Mouse (Mus musculus): Measurements from ENCODE around the gene Arhgef16. TPM values are rescaled to one million over a fixed set of nuclear protein-coding genes. Genes with fewer than 3 reads are reported as not detected.

Arhgef16 gene
- total and polyA plus RNA-seq, 3 experiments, result 0.36 to 1.2 (median 0.39) TPM

GRCm38 (mm10) chr4:154325410-154325809, 23.9 kb upstream of the Arhgef16 start:
- TF ChIP-seq EP300 (IDR thresholded peaks at IDR 0.05; ENCODE audit: insufficient read depth, low read depth, low read length) (peak; percentile 56; the same call in 1 of the 2 replicates), POLR2A (IDR thresholded peaks at IDR 0.05; ENCODE audit: insufficient read depth, low read depth, low read length) (no peak), CTCF (IDR thresholded peaks at IDR 0.05) (no peak)
- H3K27ac ChIP-seq, result no peak overlapping the region
- H3K9ac ChIP-seq (ENCODE audit: low read depth, low read length), result no peak overlapping the region
- H3K4me3 ChIP-seq, result no peak overlapping the region
- no peaks in the 10 kb centered on the region for H3K27me3 ChIP-seq (ENCODE audit: control insufficient read depth, insufficient read depth, low read length)
- DNase-seq, result peak in 1 of 2 experiments; percentile 26
- no peaks in the 10 kb centered on the region; the same call in 1 of the 2 replicates for H3K4me1 ChIP-seq (ENCODE audit: control insufficient read depth, insufficient read depth, low read length)
- WGBS, result 29% methylated on average over 4 of the region's 4 CpGs
- no peaks in the 10 kb centered on the region for H3K79me2 ChIP-seq (replicated peaks; ENCODE audit: control insufficient read depth, insufficient read depth, low read length)
- H3K36me3 ChIP-seq (ENCODE audit: control insufficient read depth, insufficient read depth, low read length), result no peaks in the 10 kb centered on the region
- intact Hi-C loops (cut with DNase I), result no loop called here

GRCm38 (mm10) chr4:154313622-154313967, 12.1 kb upstream of the Arhgef16 start:
- 61% methylated on average over 11 of the region's 11 CpGs for WGBS
- intact Hi-C loops (cut with DNase I), result no loop called here
- TF ChIP-seq POLR2A (IDR thresholded peaks at IDR 0.05; ENCODE audit: insufficient read depth, low read depth, low read length) (no peak), CTCF (IDR thresholded peaks at IDR 0.05) (no peak), EP300 (IDR thresholded peaks at IDR 0.05; ENCODE audit: insufficient read depth, low read depth, low read length) (no peak)
- Histone ChIP-seq H3K36me3 (ENCODE audit: control insufficient read depth, insufficient read depth, low read length) (no peaks in the 10 kb centered on the region), H3K79me2 (replicated peaks; ENCODE audit: control insufficient read depth, insufficient read depth, low read length) (no peaks in the 10 kb centered on the region), H3K4me1 (ENCODE audit: control insufficient read depth, insufficient read depth, low read length) (no peaks in the 10 kb centered on the region), H3K9ac (ENCODE audit: low read depth, low read length) (no peak overlapping the region), H3K27me3 (ENCODE audit: control insufficient read depth, insufficient read depth, low read length) (no peaks in the 10 kb centered on the region), H3K4me3 (no peak overlapping the region), H3K27ac (no peak overlapping the region)
- DNase-seq, result no peak

GRCm38 (mm10) chr4:154312935-154313621, 11.6 kb upstream of the Arhgef16 start:
- no peak for TF ChIP-seq POLR2A (IDR thresholded peaks at IDR 0.05; ENCODE audit: insufficient read depth, low read depth, low read length)
- TF ChIP-seq CTCF (IDR thresholded peaks at IDR 0.05), result no peak
- TF ChIP-seq EP300 (IDR thresholded peaks at IDR 0.05; ENCODE audit: insufficient read depth, low read depth, low read length), result no peak
- H3K36me3 ChIP-seq (ENCODE audit: control insufficient read depth, insufficient read depth, low read length), result no peaks in the 10 kb centered on the region
- DNase-seq, result no peak
- H3K4me1 ChIP-seq (ENCODE audit: control insufficient read depth, insufficient read depth, low read length), result no peaks in the 10 kb centered on the region
- no peaks in the 10 kb centered on the region for H3K27me3 ChIP-seq (ENCODE audit: control insufficient read depth, insufficient read depth, low read length)
- H3K27ac ChIP-seq, result no peak overlapping the region
- no peak overlapping the region for H3K9ac ChIP-seq (ENCODE audit: low read depth, low read length)
- intact Hi-C loops (cut with DNase I), result no loop called here
- H3K4me3 ChIP-seq, result no peak overlapping the region
- no peaks in the 10 kb centered on the region for H3K79me2 ChIP-seq (replicated peaks; ENCODE audit: control insufficient read depth, insufficient read depth, low read length)
- WGBS, result 43% methylated on average over 4 of the region's 4 CpGs

GRCm38 (mm10) chr4:154312143-154312812, 10.8 kb upstream of the Arhgef16 start:
- WGBS, result 91% methylated on average over 2 of the region's 2 CpGs
- intact Hi-C loops (cut with DNase I), result no loop called here
- TF ChIP-seq CTCF (IDR thresholded peaks at IDR 0.05) (no peak), POLR2A (IDR thresholded peaks at IDR 0.05; ENCODE audit: insufficient read depth, low read depth, low read length) (no peak), EP300 (IDR thresholded peaks at IDR 0.05; ENCODE audit: insufficient read depth, low read depth, low read length) (no peak)

GRCm38 (mm10) chr4:154310576-154311262, 9.2 kb upstream of the Arhgef16 start:
- H3K4me1 ChIP-seq (ENCODE audit: control insufficient read depth, insufficient read depth, low read length), result no peaks in the 10 kb centered on the region
- DNase-seq, result no peak
- 67% methylated on average over 9 of the region's 9 CpGs for WGBS
- no peak overlapping the region for H3K4me3 ChIP-seq
- H3K27me3 ChIP-seq (ENCODE audit: control insufficient read depth, insufficient read depth, low read length), result no peaks in the 10 kb centered on the region
- H3K9ac ChIP-seq (ENCODE audit: low read depth, low read length), result no peak overlapping the region
- no peak overlapping the region for H3K27ac ChIP-seq
- H3K79me2 ChIP-seq (replicated peaks; ENCODE audit: control insufficient read depth, insufficient read depth, low read length), result no peaks in the 10 kb centered on the region
- intact Hi-C loops (cut with DNase I), result no loop called here
- TF ChIP-seq EP300 (IDR thresholded peaks at IDR 0.05; ENCODE audit: insufficient read depth, low read depth, low read length) (no peak), CTCF (IDR thresholded peaks at IDR 0.05) (no peak), POLR2A (IDR thresholded peaks at IDR 0.05; ENCODE audit: insufficient read depth, low read depth, low read length) (no peak)
- no peaks in the 10 kb centered on the region for H3K36me3 ChIP-seq (ENCODE audit: control insufficient read depth, insufficient read depth, low read length)

More at GRCm38 (mm10) chr4:154312143-154312812, 10.8 kb upstream of the Arhgef16 start:
- no peaks in the 10 kb centered on the region for H3K36me3 ChIP-seq (ENCODE audit: control insufficient read depth, insufficient read depth, low read length)
- no peaks in the 10 kb centered on the region for H3K79me2 ChIP-seq (replicated peaks; ENCODE audit: control insufficient read depth, insufficient read depth, low read length)
- DNase-seq, result no peak
- no peak overlapping the region for H3K9ac ChIP-seq (ENCODE audit: low read depth, low read length)
- H3K27ac ChIP-seq, result no peak overlapping the region
- no peaks in the 10 kb centered on the region for H3K27me3 ChIP-seq (ENCODE audit: control insufficient read depth, insufficient read depth, low read length)
- no peak overlapping the region for H3K4me3 ChIP-seq
- no peaks in the 10 kb centered on the region for H3K4me1 ChIP-seq (ENCODE audit: control insufficient read depth, insufficient read depth, low read length)

All from heart, adult 2 months (tissue).